Comparison of ENCODE assay signal across 8 mouse cellular contexts in the genomic region with DNA sequence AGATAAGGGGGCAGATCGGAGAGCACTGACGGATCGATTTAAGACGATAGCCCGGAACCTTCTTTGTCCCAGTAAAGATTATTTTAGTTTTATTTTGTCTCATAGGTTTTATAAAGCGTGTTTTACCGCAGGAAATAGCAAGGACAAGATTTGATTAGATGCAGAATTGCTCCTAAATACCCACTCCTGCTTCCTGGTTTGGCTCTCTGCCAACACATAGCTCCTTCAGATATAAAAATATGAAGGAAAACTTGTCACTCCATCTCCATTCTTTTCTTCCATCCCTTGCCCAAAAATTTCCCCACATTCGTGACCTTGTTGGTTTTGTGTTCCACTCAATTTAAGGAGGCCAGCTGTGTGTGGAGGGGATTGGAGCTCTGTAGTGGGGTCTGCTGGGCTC. TPM values are rescaled to one million over a fixed set of nuclear protein-coding genes. Genes with fewer than 3 reads are reported as not detected.
DNase-seq lines count a peak whose midpoint lies in the region; ATAC-seq and TF ChIP-seq lines count a peak whose summit lies in the region.

No protein-coding gene starts in this region.

- peak overlapping the region; percentile 97 for H3K4me2 ChIP-seq in forebrain, embryonic 11.5 days (ENCODE audit: low read depth, low read length, severe bottlenecking)
- peak overlapping the region; percentile 98 for H3K4me2 ChIP-seq in liver, embryonic 12.5 days

- WGBS in forebrain, embryonic 11.5 days: 9% methylated on average over 8 of the region's 8 CpGs
- WGBS in liver, embryonic 12.5 days (ENCODE audit: insufficient replicate concordance): 9% methylated on average over 8 of the region's 8 CpGs

- H3ac ChIP-seq in C2C12 (ENCODE audit: control insufficient read depth, insufficient read length, low read depth): no peak overlapping the region

- H3K27me3 ChIP-seq in C2C12 (ENCODE audit: control insufficient read depth, insufficient read depth, insufficient read length): no peaks in the 10 kb centered on the region
- peaks cover 3% of the 10 kb centered on the region for H3K27me3 ChIP-seq in forebrain, embryonic 11.5 days (ENCODE audit: control insufficient read depth, insufficient read depth, low read length)
- H3K27me3 ChIP-seq in liver, embryonic 12.5 days (replicated peaks): peaks cover 33% of the 10 kb centered on the region

- no peaks in the 10 kb centered on the region for H3K79me3 ChIP-seq in C2C12 (ENCODE audit: low read depth)

- TF ChIP-seq CTCF in C2C12 (IDR thresholded peaks at IDR 0.05; ENCODE audit: control insufficient read depth, insufficient read depth, insufficient read length): no peak

- peak overlapping the region; percentile 48 for H3K4me3 ChIP-seq in C2C12 (ENCODE audit: insufficient read depth, poor library complexity, severe bottlenecking)
- H3K4me3 ChIP-seq in forebrain, embryonic 11.5 days (ENCODE audit: low read depth, low read length): peak overlapping the region; percentile 74
- H3K4me3 ChIP-seq in liver, embryonic 12.5 days: peak overlapping the region; percentile 70

- H3K36me3 ChIP-seq in C2C12 (ENCODE audit: control insufficient read depth, insufficient read depth): no peaks in the 10 kb centered on the region
- no peaks in the 10 kb centered on the region for H3K36me3 ChIP-seq in forebrain, embryonic 11.5 days (ENCODE audit: control insufficient read depth, insufficient read depth, low read length)
- no peaks in the 10 kb centered on the region for H3K36me3 ChIP-seq in liver, embryonic 12.5 days

- DNase-seq in heart, adult 11 months: peak; percentile 50
- no peak for DNase-seq in heart, adult 9 months (ENCODE audit: low spot score in 2 of 2)
- DNase-seq in forebrain, embryonic 11.5 days (ENCODE audit: low spot score): no peak
- DNase-seq in thymus, postnatal 36 days: no peak
- DNase-seq in left cerebral cortex, postnatal 14 days (ENCODE audit: low spot score in 2 of 2): no peak

- H3K27ac ChIP-seq in forebrain, embryonic 11.5 days (ENCODE audit: low read depth, low read length): no peak overlapping the region
- H3K27ac ChIP-seq in liver, embryonic 12.5 days: no peak overlapping the region

- no peaks in the 10 kb centered on the region for H3K79me2 ChIP-seq in C2C12 (ENCODE audit: control insufficient read depth, insufficient read depth)

- intact Hi-C loops in left cerebral cortex, postnatal 14 days (cut with DNase I): no loop called here

- peak overlapping the region; percentile 67 for H3K9ac ChIP-seq in forebrain, embryonic 11.5 days (ENCODE audit: low read length)
- no peak overlapping the region for H3K9ac ChIP-seq in liver, embryonic 12.5 days

- no peaks in the 10 kb centered on the region; the same call in 1 of the 2 replicates for H3K4me1 ChIP-seq in forebrain, embryonic 11.5 days (replicated peaks; ENCODE audit: control insufficient read depth, insufficient read depth, low read length)
- peaks cover 18% of the 10 kb centered on the region for H3K4me1 ChIP-seq in liver, embryonic 12.5 days

- H3K9me3 ChIP-seq in forebrain, embryonic 11.5 days (ENCODE audit: control insufficient read depth, low read length): no peaks in the 10 kb centered on the region
- H3K9me3 ChIP-seq in liver, embryonic 12.5 days (replicated peaks): no peaks in the 10 kb centered on the region

- ATAC-seq in forebrain, embryonic 11.5 days (replicated peaks; ENCODE audit: low FRiP score): no peak
- no peak for ATAC-seq in liver, embryonic 12.5 days
- ATAC-seq in frontal cortex, adult (ENCODE audit: low TSS enrichment): no peak

TF ChIP-seq in C2C12, 6 proteins besides CTCF, POLR2A, EP300 and RAD21:
- no peak for TF ChIP-seq CEBPB (IDR thresholded peaks at IDR 0.05; ENCODE audit: low read depth)
- no peak for TF ChIP-seq MAX (IDR thresholded peaks at IDR 0.05)
- TF ChIP-seq MYOG (IDR thresholded peaks at IDR 0.05; ENCODE audit: control insufficient read depth, extremely low read depth, insufficient read length): no peak
- TF ChIP-seq USF1 (IDR thresholded peaks at IDR 0.05; ENCODE audit: low read depth): no peak
- TF ChIP-seq MYOD1 (IDR thresholded peaks at IDR 0.05; ENCODE audit: control insufficient read depth, insufficient read length, low read depth): no peak
- TF ChIP-seq FOSL1 (IDR thresholded peaks at IDR 0.05; ENCODE audit: insufficient read depth, low read length, poor library complexity, severe bottlenecking): no peak

RNA-seq across cellular contexts. Expression of a gene that starts 1.2 kb away (rescaled TPM):
- polyA plus RNA-seq in C2C12 (2012; fragmentation: generic; extraction: Trizol): 7.9 TPM
- 14.7 and 18.5 TPM in 2 replicates for polyA plus RNA-seq in forebrain, embryonic 11.5 days (2014; fragmentation: Nextera tagmentation; extraction: Ambion mirVana)
- 1.6 and 1.8 TPM in 2 replicates for polyA plus RNA-seq in liver, embryonic 12.5 days (2016; fragmentation: Nextera tagmentation; extraction: Ambion mirVana)
- total RNA-seq in left cerebral cortex, postnatal 14 days (2021): 100 to 1,000 TPM; 133 to 139 TPM
